Mouse (Mus musculus) spleen, adult 2 months (tissue): ENCODE data around the gene Lrfn2. TPM values are rescaled to one million over a fixed set of nuclear protein-coding genes. Genes with fewer than 3 reads are reported as not detected.

ENCODE experiments used
- DNase-seq, 2 experiments: peaks; one replicate each; pipeline versions ENCODE4 v3.0.0 to v3.0.0-alpha.2; 2012 to 2021; ENCODE audit warnings: low spot score in 2 of 2, low read depth in 1 of 2
- H3K27ac ChIP-seq: fragments of 200-500 bp; 2 replicates; pipeline ENCODE4 v1.5.1; 2012; ENCODE audit warnings: low read length, inconsistent platforms; ENCODE audit not compliant: insufficient read depth
- H3K27me3 ChIP-seq: fragments of 200-500 bp; 2 replicates; pipeline ENCODE4 v1.6.1; 2012; ENCODE audit warnings: mild to moderate bottlenecking, moderate library complexity, low read length, inconsistent platforms; ENCODE audit not compliant: control insufficient read depth, insufficient read depth
- H3K36me3 ChIP-seq: fragments of 200-500 bp; 2 replicates; pipeline ENCODE4 v1.6.1; 2012; ENCODE audit warnings: mild to moderate bottlenecking, low read length, inconsistent platforms; ENCODE audit not compliant: control insufficient read depth, insufficient read depth
- H3K4me1 ChIP-seq: fragments of 200-500 bp; 2 replicates; pipeline ENCODE4 v1.6.1; 2011; ENCODE audit warnings: inconsistent platforms; ENCODE audit not compliant: control insufficient read depth, insufficient read depth, insufficient read length
- H3K4me3 ChIP-seq: fragments of 200-500 bp; 2 replicates; pipeline ENCODE4 v1.5.1; 2011; ENCODE audit warnings: mild to moderate bottlenecking, inconsistent platforms; ENCODE audit not compliant: insufficient read depth, insufficient read length; ENCODE audit errors: extremely low read depth
- CTCF ChIP-seq: fragments of 200-500 bp; IDR thresholded peaks from 2 replicates; pipeline ENCODE4 v1.5.1; 2011; ENCODE audit warnings: mild to moderate bottlenecking, inconsistent platforms; ENCODE audit not compliant: insufficient read depth, insufficient read length, insufficient replicate concordance; ENCODE audit errors: extremely low read depth
- POLR2A ChIP-seq: fragments of 200-500 bp; IDR thresholded peaks from 2 replicates; pipeline ENCODE4 v1.6.1; 2011; ENCODE audit warnings: low read depth, low read length, inconsistent platforms
- WGBS: fragments of 180-500 bp; shearing (Covaris S2); methylation state at CpG from one replicate; pipeline ENCODE4 v1.1.7; 2018; 5-methylcytosine and 5-hydroxymethylcytosine counted together
- polyA plus RNA-seq: library from polyadenylated mRNA; depleted of rRNA; stranded (reverse); fragments of >200 nt; gene quantifications from 2 replicates; pipeline ENCODE4 v1.2.3, GENCODE M21; 2012

Gene Lrfn2
- polyA plus RNA-seq, 1 experiment, result 0.02 TPM

DNA sequence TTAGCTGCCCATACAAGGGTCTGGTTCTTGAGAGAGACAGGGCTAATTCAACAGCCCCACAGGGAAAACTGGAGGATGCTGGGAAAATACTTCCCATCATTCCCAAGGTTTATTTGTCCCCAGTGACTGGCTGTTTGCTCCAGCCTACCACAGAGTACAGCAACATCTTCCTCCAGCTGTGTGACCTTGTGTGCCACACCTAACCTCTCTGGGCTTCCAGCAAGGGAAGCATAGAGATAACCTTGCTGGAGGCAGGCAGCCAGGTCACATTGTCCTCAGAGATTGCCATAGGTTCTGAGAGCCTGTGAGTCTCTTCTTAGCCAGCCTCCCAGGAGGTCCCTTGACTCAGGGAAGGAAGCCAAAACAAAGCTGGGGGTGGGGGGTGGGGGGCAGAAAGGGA is 101.1 kb downstream of the Lrfn2 start:
- no peaks in the 10 kb centered on the region for H3K36me3 ChIP-seq
- no peak for TF ChIP-seq CTCF
- no peak for TF ChIP-seq POLR2A
- no peak overlapping the region for H3K4me3 ChIP-seq
- DNase-seq, result no peak
- no peak overlapping the region for H3K27ac ChIP-seq
- no peaks in the 10 kb centered on the region for H3K27me3 ChIP-seq
- H3K4me1 ChIP-seq, result no peaks in the 10 kb centered on the region; the same call in 1 of the 2 replicates

DNA sequence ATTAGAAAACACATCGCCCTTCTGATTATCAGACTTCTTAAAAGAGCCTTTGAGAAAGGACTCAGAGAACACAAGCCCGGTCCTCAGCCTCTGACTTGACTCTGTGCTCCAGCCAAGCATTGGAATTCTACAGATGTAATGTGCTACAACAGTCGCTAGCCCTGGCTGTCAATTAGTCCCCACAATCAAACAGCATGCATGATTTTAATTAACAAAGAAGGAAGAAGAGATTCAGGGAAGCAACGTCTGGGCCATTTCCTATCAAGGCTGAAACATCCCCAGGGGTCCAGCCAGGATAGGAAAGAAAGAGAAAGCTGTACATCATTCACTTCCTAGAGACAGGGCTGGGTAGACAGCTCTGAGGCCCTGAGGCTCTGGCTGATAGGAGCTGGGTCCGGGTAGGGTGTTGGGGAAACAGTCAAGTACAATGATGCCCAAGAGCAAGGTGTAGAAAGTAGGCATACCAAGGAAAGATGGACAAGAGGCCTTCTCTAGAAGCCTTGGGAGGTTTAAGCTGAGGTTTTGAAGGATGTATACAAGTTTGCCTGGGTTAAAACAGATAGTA is 101.6 kb downstream of the Lrfn2 start:
- WGBS, result 67% methylated on average over 5 of the region's 5 CpGs
- H3K4me1 ChIP-seq, result no peaks in the 10 kb centered on the region; the same call in 1 of the 2 replicates
- TF ChIP-seq CTCF, result no peak
- TF ChIP-seq POLR2A, result no peak
- no peak overlapping the region for H3K27ac ChIP-seq
- DNase-seq, result no peak
- H3K4me3 ChIP-seq, result no peak overlapping the region
- H3K36me3 ChIP-seq, result no peaks in the 10 kb centered on the region
- no peaks in the 10 kb centered on the region for H3K27me3 ChIP-seq

DNA sequence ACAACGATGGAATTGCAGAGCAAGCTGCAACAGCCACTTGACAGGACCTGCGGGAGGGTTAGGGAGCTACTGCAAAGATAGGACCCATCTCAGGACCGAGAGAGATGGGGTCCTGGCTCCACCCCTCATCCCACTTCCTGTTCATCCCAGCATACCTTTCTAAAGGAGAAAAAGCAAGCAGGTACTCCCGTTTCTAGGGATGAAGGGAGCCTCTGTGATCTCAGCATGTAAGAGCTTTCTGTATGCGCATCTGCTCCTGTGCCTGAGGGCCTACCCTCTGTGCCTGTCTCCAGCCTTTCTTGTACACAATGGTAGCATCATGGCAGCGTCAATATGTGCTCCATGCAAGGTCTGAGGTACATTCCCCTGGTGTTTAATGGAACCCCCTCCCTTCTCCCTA is 102.9 kb downstream of the Lrfn2 start:
- WGBS, result 78% methylated on average over 6 of the region's 6 CpGs
- no peak overlapping the region for H3K4me3 ChIP-seq
- H3K4me1 ChIP-seq, result no peaks in the 10 kb centered on the region
- no peaks in the 10 kb centered on the region for H3K36me3 ChIP-seq
- no peak overlapping the region for H3K27ac ChIP-seq
- no peaks in the 10 kb centered on the region for H3K27me3 ChIP-seq
- TF ChIP-seq CTCF (no peak), POLR2A (no peak)
- DNase-seq, result no peak

DNA sequence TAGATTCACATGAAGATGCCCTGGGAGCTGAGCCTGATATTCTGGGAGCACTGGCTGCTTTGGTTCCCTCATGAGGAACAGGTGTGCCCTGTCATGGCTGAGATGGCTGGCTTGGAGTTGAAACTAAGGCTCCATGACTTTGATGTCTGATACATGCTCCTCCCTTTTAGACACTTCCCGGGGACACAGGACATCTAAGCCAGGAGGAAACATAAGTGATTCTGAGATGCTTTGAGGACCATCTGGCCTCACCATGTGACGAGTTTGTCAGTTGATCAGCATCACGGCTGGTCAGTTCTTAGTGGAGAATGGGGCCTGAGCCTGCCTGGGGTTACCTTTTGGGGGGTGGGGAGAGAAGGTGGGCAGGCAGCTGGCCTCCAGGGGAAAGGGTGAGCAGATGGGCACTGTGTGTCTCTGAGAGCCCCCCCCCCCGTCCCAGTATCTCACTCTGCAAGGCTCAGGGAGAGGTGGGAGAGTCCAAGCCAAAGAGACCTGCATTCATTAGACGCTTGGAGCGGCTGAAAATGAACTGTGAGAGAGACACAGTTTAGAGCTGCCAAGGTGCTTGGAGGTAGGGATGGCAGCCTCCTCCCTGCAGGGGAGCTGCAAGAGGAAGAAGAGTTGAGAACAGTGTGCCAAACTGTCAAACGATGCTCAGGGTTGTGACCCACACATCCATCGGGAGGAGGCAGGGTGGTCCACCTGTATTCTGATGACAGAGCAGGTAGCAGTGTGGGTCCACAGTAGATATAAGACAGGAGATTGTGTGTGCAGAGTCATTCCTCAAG is 105.2 kb downstream of the Lrfn2 start:
- TF ChIP-seq CTCF (no peak), POLR2A (no peak)
- WGBS, result 86% methylated on average over 8 of the region's 8 CpGs
- no peak overlapping the region for H3K27ac ChIP-seq

DNA sequence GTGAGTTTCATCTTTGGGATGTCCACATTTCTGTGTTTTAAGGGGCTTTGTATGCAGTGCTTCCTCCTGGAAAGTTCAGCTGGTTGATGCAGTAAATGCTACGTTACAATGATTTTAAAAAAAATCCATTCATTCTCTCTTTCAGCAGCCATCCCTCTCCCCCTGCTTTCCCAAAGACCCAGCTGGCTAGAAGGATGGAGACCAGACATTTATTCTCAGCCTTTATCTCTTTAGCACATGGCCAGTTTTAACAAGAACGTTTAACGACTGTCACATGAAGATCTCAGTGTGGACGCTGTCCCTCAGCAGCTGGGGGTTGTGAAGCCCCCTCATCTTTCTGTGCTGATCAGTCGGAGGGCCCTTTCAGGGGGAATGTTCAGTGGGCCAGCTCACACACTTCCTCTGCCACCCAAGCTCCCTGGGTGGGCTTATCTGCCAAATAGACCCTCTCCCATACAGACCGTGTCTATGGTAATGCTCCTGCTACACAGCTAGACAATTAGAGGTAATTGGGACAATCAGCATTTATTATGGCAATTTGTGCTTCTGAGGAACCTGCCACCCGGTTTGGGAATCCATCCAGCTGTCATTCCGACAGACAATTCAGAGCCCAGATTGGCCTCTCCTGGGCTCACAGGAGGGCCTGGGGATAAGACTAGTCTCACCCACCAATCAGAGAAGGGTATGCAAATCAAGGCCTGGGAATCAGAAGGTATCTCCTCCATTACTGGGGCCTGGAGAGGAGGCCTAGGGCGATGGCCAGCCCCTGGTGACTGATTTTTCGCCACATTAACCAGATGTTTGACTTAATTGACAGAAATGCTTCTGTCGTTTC is 111.8 kb downstream of the Lrfn2 start:
- 71% methylated on average over 11 of the region's 11 CpGs for WGBS
- Histone ChIP-seq H3K36me3 (no peaks in the 10 kb centered on the region), H3K4me1 (no peaks in the 10 kb centered on the region), H3K27me3 (no peaks in the 10 kb centered on the region), H3K4me3 (no peak overlapping the region), H3K27ac (no peak overlapping the region)
- TF ChIP-seq POLR2A (no peak), CTCF (no peak)
- DNase-seq, result no peak

More for the DNA sequence above, 105.2 kb downstream of the Lrfn2 start:
- no peak overlapping the region for H3K4me3 ChIP-seq
- no peaks in the 10 kb centered on the region for H3K36me3 ChIP-seq
- H3K4me1 ChIP-seq, result no peaks in the 10 kb centered on the region
- no peak for DNase-seq
- no peaks in the 10 kb centered on the region for H3K27me3 ChIP-seq

DNA sequence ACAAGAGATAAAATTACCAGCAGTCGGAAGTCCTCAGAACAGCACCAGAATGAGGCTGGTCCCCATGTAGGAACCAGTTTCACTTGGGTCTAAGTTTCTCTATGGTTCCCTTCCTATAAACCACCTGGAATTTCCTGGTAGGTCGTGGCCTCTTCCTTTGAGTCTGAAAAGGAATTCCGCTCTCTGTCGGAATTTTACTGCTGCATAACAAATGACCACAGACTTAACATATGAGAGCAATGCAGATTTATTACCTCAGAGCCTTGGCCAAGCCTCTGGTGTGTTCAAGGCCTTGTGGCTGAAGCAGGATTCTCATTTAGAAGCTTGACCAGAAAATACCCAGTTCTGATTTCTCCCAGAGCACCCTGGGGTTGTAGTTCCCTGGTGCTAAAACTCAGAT is 115.7 kb downstream of the Lrfn2 start:
- Histone ChIP-seq H3K27me3 (no peaks in the 10 kb centered on the region), H3K4me1 (no peaks in the 10 kb centered on the region), H3K27ac (no peak overlapping the region), H3K36me3 (no peaks in the 10 kb centered on the region), H3K4me3 (no peak overlapping the region)
- TF ChIP-seq CTCF (no peak), POLR2A (no peak)
- DNase-seq, result no peak
- WGBS, result 89% methylated on average over 4 of the region's 4 CpGs
